Mouse (Mus musculus) neutrophil, adult 83 days (primary cell): ENCODE results near the gene Nupl1. TPM values are rescaled to one million over a fixed set of nuclear protein-coding genes. Genes with fewer than 3 reads are reported as not detected.

Source experiments
- total RNA-seq, 2 experiments: library from RNA; stranded (reverse); gene quantifications; one replicate each; pipeline ENCODE4 v1.2.4; 2023

Nupl1 gene
- total RNA-seq: not detected

DNA sequence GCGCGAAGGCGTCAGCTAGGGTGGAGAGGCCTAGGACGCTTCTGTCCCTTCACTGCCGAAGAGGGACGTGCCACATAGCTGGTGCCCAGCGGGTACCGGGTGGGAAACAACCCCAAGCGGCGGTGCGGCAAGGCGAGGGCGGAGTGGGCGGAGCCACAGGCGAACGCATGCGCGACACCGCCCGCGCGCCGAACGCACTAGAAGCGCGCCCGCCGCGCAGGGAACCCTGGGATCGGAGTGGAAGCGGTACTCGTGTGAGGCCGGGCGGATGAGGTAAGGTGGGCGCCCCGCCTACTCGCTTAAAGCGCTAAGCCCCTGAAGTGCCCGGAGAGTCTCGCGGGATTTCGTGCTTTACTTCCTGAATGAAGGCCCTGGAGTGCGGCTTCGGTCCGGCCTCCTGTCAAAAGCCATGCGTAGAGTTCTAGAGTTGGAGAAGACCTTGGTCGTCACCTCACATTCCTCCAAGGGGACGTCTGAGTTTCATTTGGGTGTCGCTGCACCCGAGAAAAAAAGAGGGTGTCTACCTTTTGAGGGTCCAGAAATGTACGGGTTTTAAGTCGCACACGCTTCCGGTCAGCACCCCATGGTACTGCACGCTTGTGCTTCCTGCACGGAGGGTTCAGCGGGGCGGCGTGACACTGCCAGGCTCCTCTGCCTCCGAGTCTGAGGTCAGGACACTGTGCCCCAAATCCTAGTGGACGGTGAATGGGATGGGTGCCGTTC lies at the start of gene Nupl1, which contains the start of gene Gm49336:
TSS of gene Nupl1 (minus strand) at position 151 of the 723 bp plus-strand sequence.
TSS of gene Gm49336 (minus strand) at position 227 of the 723 bp plus-strand sequence.

GRCm38 (mm10) chr14:60264990-60265876 lies 14.0 kb upstream of the Nupl1 start, which contains the start of gene Mtmr6:
Gene Mtmr6, plus strand, starts transcription at chr14:60265228.

DNA sequence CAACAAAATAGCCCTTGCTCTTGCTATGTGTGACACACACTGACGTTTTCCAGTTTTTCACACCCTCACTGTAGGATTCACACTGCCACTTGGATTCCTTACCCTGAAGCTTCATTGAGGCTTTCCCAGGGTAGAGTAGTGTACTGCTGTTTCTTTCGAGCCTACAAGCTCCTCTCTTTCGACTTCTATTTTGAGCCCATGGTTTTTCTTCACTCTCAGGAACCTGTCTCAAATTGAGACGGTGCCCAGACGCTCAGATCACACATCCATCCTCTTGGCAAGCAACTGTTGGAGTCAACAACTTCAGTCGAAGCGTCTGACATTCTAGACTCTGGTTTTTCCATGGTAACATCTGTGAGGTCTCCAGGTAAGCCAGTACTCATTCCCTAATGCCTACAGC lies 54.3 kb downstream of the Nupl1 start, which contains the start of gene Atp8a2:
TSS of gene Atp8a2 (minus strand) at position 296 of the 400 bp plus-strand sequence.

Other genes starting within 250 kb of the Nupl1 start
- 1 to 10 TPM; 1.8 to 2.4 TPM for gene Atp8a2, start 54.3 kb downstream of the Nupl1 start, total RNA-seq
- 10 to 100 TPM; 35.1 to 43.5 TPM for gene Gm49336, start 76 bp upstream of the Nupl1 start, total RNA-seq
- 10 to 100 TPM; 74.3 to 77.5 TPM for gene Mtmr6, start 13.8 kb upstream of the Nupl1 start, total RNA-seq
- 10 to 100 TPM; 17.3 to 19.8 TPM for gene Amer2, start 121.8 kb upstream of the Nupl1 start, total RNA-seq